Mouse (Mus musculus) adipocyte (in vitro differentiated cells): ENCODE measurements around the gene Exoc3l2.
A peak's percentile ranks its signal among the peaks of the same experiment; 100 is the strongest.
"Not testable (repeated sequence)": the region's sequence is repeated elsewhere in the genome, so short reads cannot be mapped to it uniquely, and the experiment has no call there.

ENCODE experiments used
- DNase-seq: peaks from one replicate; pipeline ENCODE4 v3.0.0-alpha.2; 2016; ENCODE audit warnings: low spot score

Exoc3l2 gene

DNA sequence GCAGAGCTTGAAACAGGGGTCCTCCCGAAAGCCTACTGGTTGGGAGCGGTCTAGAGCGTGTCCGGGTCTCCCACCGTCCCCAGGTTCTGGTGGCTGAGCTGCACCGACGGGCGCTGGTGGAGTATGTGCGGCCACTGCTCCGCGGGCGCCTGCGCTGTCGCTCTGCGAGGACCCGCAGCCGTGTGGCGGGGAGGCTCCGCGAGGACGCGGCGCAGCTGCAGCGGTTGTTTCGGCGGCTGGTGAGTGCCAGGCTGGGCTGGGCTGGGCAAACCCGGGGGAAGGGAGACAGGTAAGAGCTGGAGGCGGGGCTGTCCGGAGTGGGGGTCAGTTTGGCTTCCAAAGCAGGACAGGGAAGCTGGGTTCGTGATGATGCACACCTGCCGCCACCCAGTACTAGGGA is 26.4 kb downstream of the Exoc3l2 start:
- DNase-seq = no peak

DNA sequence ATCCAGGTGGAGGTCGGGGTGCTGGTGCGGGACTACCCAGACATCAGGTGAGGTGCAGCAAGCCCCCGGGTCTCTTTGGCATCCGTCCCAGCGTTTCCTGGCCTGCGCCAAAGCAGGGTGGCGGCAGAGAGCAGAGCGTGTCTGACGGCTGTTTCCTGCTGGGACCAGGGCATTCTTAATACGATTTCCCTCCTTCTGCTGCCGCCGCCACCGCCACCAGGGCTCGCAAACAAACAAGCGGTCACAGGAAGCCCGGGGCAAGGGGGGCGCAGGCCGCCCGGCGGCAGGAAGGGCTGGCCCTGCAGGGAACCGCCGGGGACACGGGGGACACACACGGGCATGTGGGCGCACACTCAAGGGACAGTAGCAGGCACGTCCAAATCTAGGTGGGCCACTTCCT is 28.6 kb downstream of the Exoc3l2 start:
- DNase-seq = no peak

DNA sequence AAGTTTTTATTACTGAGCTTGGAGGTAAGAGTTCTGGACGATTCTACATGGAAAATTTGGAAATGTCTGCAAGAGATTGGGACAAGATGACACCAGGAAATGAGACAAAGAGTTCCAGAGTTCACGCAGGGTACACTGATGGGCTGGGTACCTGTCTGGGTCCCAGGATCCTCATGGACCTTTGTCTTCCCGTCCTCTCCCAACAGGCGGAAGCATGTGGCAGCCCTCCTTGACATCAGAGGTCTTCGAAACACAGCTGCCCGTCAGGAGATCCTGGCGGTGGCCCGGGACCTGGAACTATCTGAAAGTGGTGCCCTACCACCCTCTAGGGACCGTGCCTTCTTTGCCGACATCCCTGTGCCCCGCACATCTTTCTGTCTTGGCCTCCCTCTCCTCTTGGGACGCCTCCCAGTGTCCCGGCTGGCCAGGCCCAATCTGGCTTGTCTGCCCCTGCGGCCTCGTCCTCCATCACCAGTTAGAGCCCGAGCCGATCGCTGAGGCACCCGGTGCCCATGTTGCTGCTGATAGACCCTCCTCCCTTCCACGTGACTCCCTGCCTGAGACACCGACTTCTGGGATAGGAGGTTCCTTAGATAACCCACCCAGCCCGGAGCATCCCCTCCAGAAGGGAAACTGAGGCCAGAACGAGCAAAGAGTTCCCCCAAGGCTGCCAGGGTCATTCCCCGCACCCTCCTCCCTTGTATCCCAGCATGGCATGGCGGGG is 31.8 kb downstream of the Exoc3l2 start:
- no peak for DNase-seq

DNA sequence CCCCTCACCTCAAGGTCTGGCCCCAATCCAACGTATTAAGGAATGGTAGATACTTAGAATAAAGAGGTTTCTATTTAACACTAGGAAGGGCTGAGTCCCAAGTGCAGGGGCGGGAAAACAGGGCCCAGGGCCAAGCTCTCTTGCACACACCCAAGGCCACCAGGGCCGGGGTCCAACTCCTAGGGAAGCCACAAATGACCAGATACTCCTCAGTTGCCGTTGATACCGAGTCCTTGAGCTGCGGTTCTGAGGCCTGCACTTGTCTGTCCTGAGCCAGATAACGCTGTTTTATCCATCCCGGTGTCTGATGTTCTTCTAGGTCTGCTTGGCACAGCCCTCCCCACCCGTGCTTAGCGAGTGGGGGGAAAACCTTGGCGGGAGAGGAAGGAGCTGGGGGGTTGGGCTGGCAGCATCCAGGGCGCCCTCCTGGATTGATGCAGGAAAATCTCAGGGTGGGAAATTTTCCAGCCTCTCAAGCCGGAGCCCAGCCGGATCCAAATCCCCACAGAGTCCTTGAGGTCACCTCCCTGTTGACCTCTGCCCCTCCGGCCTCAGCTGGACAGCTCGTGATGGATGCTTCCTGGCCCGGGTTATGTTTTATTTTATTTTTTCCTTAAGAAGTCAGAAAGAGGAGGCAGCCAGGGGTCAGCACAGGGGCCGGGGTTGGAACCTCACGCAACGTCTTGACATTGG is 32.5 kb downstream of the Exoc3l2 start:
- no peak for DNase-seq

DNA sequence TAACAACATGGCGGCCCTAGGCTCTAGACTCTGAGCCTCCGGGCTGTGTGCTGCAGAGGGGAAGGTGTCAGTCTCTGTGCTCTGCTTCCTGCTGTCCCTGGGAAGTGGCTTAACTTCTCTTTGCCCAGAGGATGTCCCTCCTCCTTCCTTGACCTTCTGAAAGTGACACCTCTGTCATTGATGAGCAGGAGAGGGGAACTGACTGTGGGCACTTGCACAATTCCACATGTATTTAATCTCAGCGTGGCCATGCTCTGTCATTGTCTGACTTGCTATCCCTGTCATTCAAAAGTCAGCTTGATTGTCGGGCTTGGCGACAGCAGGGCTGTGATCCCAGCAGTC is 33.1 kb downstream of the Exoc3l2 start:
- no peak for DNase-seq

DNA sequence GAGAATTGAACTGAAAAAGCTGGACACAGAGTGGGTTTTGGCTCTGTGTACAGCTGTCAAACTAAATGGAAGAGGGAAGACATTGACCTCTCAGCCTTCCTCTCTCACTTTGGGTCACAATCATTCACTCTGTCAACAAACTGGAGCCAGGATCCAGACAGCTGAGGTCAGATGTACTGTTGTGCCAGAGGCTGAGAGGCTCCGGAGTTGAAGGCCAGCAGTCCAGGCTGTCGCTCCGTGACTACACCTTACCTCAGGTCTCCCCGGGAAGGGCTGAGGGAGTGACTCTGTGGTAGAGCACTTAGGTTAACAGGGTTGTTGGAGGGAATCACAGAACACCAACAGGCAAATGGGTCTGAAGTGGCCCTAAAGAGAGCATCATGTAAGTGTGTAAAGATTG is 35.2 kb downstream of the Exoc3l2 start:
- peak; percentile 16 for DNase-seq

DNA sequence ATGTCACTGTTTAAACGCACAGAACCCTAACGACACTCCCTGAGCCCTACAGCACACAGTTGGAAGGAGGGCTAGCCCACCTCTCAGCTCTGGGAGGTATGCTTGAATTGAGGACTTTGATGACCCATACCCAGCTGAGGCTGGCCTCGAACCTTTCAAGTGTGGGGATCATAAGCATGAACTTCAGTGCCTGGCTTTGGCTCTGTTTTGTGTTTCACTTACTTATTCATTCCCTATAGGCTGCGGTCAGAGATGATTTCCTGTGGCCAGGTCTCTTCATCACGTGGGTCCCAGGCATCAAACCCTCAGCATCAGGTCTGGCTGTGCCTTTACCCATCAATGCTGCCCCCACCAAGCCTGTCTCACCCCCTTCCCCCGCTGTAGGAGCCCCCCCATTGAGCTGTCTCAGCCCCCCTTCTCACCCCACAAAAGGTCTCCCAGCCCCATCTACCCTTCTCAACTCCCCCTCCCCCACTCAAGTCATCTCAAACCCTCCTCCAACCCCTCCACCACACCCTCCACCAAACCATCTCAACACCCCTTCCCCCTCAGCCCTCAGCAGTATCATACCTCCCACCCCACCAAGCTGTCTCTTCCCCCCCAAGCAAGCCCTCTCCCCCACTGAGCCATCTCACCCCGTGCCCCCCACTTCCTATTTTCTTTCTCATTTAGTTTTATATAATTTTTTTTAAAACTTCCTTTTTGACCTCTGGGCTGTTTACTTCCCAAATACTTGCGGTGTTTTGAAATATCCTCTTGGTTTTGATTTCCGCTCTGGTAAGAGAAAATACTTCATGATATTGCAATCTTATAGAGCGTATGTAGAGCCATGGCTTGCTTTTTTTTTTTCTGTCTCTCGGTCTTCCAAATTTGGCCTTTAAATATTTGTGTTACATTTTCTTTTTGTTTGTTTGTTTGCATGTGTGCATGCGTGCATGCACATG is 37.6 kb downstream of the Exoc3l2 start:
- DNase-seq = no peak

DNA sequence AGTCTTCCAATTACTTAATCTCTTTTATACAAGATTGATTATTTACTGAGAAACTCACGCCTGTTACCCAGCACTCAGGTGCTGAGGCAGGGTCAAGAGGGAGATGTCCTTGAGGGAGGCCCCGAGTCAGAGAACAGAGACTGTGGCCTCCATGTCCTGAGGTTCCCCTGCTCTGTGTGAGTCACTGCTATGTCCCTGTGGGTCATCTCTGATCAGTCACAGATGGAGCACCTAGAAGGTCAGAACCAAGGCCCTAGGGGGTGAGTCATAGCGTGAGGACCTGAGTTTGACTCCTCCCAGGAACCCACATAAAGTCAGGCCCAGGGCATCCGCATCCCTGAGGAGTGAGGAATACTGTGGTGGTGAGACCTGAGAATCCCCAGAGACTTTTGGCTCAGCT is 38.5 kb downstream of the Exoc3l2 start:
- no peak for DNase-seq

DNA sequence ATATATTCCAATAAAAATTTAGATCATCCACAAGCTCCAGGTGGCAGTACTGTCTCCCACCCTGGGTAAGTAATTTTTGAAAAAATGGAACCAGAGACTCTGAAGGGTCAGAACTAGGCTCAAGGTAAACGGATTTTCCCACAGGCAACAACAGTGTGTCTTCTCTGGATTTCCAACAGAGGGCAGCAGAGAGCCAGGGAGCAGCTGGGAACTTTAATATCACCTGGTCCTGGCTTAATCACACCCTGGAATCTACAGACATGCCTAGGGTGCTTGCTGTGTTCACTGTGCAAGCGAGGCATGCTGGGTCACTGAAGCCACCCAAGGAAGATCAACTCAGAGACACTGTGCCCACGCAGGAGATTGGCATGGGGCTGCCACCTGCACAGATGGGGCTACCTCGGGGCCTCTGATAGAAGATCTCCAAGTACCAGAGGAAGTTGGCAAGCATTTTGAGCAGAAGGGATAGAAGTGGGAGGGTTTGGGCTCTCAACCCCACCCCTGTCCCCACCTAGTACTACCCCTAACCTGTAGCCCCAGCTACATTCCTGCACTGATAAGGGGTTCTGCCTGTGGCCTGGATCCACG is 40.4 kb downstream of the Exoc3l2 start:
- peak; percentile 72 for DNase-seq

DNA sequence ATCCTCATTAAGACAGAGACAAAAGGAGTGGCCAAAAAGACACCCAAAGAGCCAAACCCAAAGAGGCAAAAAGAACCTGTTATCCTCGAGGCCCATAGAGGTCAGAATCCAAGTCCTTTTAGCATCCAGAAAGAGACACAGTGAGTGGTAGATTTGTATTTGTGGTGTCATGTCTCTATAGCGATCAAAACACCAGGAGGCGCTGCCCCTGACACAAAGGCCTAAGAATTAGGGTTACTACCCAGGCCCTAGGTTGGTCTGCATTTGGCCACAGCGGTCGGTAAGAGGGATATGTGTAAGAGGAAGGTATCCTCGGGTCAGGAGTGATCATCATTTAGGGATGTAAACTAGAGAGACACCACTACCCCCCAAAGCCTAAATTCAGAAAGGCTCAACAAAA is 43.2 kb downstream of the Exoc3l2 start:
- peak; percentile 11 for DNase-seq

DNA sequence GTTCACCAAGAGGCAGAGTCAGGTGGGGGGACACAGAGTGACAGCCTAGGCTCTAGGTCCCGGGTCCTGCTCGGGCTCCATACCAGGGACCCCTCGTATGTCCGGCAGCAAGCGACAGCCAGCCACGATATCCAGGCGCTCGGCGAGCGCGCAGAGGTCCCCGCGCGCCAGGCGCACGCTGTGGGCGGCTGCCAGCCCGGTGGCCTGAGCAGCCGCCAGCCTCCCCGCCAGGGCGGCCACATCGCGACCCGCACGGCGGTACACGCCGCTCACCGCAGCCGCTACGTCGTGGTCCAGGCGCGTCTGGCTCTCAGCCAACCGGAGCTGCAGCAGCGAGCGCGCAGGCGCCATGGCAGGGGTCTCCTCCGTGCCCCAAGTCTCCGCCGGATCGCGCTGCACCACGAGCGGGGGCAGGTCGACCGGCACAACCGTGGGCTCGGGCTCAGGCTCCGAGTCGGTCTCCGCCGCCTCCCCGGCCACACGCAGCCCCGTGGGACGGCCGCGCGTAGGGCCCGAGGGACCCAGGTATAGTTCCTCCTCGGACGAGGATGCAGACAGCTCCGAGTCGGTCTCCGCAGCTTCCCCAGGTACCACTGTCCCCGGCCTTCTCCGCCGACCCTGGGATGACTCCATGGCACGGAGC is 44.0 kb downstream of the Exoc3l2 start:
- DNase-seq = no peak

DNA sequence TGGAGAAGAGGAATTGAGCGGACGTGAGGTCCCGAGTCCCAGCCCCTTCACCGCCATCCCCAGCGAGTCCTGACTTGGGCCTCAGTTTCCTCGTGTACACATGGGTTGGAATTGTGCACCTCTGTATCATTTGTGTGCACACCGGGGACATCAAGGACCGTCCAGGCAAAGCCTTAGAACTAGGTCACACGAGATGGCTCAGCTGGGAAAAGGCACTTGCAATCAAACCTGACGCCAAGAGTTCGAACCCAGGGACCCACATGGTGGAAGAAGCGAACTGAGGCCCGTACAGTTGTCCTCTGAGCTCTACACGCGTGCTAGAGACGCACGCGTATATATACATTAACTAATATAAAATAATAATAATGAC is 44.5 kb downstream of the Exoc3l2 start:
- DNase-seq = no peak

DNA sequence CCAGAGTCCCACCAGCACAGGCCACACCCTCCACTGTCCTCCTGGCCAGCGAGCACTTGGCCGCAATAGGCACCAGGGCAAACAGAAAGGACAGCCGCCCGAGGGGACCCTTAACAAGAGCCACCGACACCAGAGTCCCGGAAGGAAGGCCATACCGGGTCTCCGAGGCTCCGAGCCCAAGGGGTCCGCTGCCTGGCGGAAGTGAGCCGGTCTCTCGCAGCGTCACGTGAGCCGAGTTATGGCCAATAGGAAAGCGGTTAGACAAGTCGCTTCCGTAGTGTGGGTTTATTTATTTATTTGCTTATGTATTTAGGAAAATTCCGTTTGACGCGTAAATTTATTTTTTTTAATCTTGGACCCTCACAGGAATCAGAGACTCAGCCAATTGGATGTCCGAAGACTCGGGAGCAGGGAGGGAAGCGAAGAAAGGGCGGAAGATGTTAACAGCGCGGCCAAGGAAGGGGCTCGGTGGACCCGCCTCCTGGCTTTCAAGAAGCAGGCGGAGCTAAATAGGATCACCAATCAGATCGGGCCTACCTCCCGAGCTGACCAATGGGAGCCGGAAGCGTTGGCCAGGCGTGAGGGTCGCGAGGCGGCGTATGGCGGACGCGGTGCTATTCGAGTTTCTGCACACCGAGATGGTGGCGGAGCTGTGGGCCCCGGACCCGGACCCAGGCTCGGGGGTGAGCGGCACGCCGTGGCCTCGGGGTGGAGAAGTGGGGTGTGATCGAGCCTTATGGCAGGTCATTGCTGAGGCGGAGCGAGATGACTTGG is 45.2 kb downstream of the Exoc3l2 start, which contains the start of the genes Bloc1s3 and Trappc6a:
Gene Bloc1s3, minus strand, starts transcription at position 218 of the 774 bp plus-strand sequence.
Gene Trappc6a, plus strand, starts transcription at position 246 of the 774 bp plus-strand sequence.
- DNase-seq = peak; percentile 87

DNA sequence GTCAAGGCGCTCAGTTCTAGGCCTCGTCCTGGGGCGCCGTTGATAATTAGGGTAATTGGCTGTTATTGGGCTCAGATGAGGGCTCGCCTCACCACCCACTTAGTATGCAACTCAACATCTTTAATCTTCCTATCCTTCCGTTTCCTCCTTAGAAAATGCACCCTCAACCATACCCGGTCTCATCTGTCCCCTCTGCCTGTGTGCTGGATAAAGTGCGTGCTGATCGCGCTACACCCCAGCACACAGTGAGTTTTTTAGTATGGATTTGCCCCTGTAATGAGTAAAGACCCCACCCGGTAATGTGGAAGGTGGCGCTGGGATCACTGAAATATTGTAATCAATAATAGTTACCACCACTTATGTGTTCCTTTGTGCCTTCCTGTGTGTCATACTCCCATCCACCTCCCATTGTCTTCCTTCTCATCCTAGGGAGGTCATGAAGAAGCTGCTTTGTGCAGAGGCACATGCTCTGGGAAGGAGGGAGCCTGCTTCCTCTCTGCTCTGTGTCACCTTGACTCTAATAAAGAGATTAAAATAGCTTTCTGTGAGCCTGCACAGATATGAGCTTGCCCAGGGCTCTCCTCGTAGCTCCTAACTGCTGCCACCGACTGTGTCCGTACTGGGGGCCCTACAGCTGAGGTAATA is 45.9 kb downstream of the Exoc3l2 start:
- DNase-seq = no peak

DNA sequence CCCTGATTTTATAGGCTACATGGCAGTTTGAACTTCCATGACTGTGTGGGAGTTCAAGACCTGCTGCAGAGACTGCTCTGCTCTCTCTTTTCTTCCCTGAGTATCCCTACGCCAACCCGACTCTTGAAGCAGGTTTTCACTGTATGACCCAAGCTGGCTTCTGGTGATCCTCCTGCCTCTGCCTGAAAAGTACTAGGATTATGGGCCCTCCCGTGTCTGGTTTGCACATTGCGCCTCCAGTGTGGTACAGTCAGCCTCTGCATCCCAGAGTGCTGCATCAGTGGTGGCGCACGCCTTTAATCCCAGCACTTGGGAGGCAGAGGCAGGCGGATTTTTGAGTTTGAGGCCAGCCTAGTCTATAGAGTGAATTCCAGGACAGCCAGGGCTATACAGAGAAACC is 46.7 kb downstream of the Exoc3l2 start:
- DNase-seq = no peak

DNA sequence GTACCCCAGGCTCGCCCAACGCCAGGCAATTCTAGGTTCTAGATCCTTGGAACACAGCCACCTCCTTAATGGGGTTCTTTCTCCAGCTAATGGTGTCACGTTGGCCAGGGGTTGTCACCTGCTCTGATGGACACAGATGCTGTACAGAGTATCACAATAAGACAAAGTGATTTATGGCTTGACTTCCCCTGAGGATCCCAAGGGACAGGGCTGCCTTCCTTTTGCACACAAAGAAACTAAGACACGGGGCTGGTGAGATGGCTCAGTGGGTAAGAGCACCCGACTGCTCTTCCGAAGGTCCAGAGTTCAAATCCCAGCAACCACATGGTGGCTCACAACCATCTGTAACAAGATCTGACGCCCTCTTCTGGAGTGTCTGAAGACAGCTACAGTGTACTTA is 48.8 kb downstream of the Exoc3l2 start:
- not testable (repeated sequence) for DNase-seq

DNA sequence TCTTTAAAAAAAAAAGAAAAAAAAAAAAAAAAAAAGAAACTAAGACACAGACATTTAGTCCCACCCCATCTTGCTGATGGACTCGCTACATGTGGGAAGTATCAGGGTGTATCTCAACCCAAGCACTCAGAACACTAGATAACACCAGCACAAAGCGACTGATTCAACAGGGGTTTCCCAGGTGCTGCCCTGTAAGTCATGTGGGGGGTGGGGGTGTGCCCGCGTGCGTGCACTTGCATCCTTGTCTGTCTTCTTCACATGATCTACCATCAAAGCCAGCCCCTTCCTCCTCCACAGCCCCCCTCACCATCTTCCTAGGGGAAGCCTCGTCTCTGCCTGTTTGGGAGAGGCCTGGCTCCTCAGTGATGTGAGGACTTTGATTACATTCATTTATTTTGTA is 49.2 kb downstream of the Exoc3l2 start:
- DNase-seq = no peak

DNA sequence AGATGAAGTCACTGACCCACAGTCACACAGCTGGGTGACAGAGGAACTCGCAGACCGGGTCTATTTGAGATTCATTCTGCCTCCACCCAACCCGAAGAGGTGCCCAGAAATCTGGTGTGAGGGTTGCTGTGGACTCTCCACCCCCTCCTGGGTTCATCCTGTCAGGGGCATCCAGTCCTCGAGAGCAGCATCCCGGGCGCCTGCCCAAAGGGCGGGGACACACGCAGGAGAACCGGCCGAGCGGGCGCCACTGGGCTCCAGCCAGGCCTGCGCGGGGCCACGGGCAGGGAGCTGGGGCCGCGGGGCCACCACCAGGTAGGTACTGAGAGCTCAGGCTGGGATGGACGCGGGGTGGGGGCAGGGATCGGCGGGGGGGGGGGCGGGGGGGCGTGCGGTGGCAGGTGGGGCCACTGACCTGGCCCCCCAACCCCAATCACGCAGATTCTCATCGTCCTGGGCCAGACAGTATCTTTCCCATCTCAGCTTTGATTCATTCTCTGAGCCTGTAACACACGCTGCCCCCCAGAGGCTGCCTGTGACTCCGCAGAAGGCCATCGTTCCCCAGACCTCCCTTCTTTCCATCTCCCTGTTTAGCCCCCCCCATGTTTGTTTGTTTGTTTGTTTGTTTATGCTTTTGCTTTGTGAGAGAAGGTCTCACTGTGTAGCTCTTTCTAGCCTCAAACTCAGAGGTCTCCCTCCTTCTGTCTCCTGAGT is 54.7 kb downstream of the Exoc3l2 start, which contains the start of gene Nkpd1:
Gene Nkpd1, plus strand, starts transcription at position 187 of the 714 bp plus-strand sequence.
- no peak for DNase-seq

DNA sequence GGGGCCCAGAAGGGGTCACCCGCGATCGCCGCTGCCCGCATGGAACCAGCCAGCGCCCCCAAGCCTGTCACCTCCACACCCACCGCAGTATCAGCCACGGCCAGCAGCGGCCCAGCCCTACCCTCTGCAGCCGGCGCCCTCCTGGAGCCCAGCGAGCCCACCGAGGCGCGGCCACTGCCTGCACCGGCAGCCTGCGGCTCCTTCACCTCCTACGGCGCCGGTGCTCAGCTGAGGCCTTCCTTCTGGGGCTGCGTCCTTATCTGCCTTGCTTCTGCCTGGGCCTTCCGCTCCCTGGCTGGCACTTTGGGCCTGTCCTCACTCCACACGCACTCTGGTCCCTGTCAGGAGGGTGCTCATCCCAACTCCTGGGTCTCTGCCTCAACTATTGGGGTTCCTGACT is 56.9 kb downstream of the Exoc3l2 start:
- no peak for DNase-seq
